Mouse (Mus musculus): ENCODE results near the gene Uroc1. TPM values are rescaled to one million over a fixed set of nuclear protein-coding genes. Genes with fewer than 3 reads are reported as not detected.

The Uroc1 gene
- polyA plus RNA-seq (2015; fragmentation: Nextera tagmentation; extraction: Ambion mirVana), result 0.38 and 0.69 TPM in 2 replicates

DNA sequence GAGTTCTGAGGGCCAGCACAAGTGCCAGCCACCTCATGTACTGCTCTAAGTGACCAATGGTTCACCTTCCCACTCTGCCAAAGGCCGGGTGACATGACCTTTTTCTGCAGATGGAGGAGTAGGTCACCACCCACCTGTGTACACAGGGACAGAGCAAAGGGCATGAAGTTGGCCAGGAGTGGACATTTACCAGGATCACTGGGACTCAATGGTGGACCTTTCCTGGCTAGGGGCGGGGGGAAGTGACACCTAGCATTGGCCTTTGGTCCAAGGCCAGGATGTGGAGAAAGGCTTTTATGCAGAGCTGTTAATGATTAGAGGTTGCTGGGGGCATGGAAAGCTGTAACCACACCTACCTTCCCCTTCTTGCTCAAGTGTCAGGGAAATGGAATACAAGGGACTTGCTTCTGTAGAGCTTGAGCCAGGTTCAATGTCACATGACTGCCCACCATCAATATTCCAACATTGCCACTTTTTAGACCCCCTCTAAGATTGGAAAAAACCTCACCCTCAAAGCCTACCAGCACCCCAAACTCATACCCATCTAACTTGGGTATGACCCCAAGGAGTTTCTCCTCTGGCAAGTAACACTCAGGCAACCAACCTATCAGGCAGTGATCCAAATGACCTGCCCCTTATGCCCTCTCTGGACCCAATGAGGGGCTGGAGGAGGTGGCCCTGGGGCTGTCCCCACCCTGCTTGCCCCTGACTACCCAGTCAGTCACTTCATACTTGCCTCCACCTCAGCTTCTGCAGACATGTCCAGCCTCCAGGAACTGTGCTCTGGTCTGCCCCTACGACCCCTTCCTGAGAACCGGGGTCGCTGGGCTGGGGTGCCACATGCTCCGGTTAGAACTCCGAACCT lies at the start of gene Uroc1:
TSS of gene Uroc1 (plus strand) at position 724 of the 865 bp plus-strand sequence.
- H3K9ac ChIP-seq (ENCODE audit: low read depth, low read length), result no peak within 1 kb of the TSS
- peak; percentile 16 for DNase-seq (ENCODE audit: low spot score)
- no peak within 1 kb of the TSS for H3K4me2 ChIP-seq (ENCODE audit: low read length)
- no peaks in the 10 kb centered on the region for H3K9me3 ChIP-seq (replicated peaks; ENCODE audit: low read length)
- WGBS, result 84% methylated on average over 7 of the region's 7 CpGs
- no peak within 1 kb of the TSS for H3K27ac ChIP-seq
- no peaks in the 10 kb centered on the region for H3K36me3 ChIP-seq (ENCODE audit: insufficient read depth, low read length)
- no peak within 1 kb of the TSS for H3K4me3 ChIP-seq (replicated peaks; ENCODE audit: low read depth, low read length)
- peak; percentile 63; the same call in 1 of the 2 replicates for ATAC-seq (replicated peaks; ENCODE audit: low FRiP score, low read depth)
- TF ChIP-seq CTCF (IDR thresholded peaks at IDR 0.05; ENCODE audit: low read depth), result no peak
- no peaks in the 10 kb centered on the region for H3K27me3 ChIP-seq (ENCODE audit: insufficient read depth, low read length)
- H3K4me1 ChIP-seq (replicated peaks; ENCODE audit: insufficient read depth, low read length), result no peaks in the 10 kb centered on the region

DNA sequence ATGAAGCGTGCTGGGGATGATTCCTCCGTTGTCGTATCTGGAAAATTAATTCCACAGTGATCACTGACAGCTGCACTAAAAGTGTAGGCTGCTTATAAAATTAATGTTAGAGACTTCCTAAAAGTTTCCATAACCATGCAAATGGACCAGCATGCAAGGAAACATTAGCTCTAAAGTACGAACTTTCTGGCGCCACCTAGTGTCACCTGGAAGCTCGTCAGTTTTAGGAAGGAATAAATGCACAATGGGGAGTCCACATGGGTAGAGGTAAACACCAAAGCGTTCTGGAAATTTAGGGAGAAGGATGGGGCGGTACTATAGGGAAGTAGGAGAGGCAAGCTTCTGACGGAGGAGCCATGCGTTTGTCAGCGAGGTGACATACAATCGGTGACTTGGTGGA lies 44.8 kb upstream of the Uroc1 start:
- H3K36me3 ChIP-seq (ENCODE audit: insufficient read depth, low read length), result no peaks in the 10 kb centered on the region
- peak; percentile 66 for TF ChIP-seq CTCF (IDR thresholded peaks at IDR 0.05; ENCODE audit: low read depth)
- H3K4me3 ChIP-seq (replicated peaks; ENCODE audit: low read depth, low read length), result no peak overlapping the region
- H3K9me3 ChIP-seq (replicated peaks; ENCODE audit: low read length), result no peaks in the 10 kb centered on the region
- H3K27me3 ChIP-seq (ENCODE audit: insufficient read depth, low read length), result no peaks in the 10 kb centered on the region
- 54% methylated on average over 12 of the region's 12 CpGs for WGBS
- DNase-seq (ENCODE audit: low spot score) (peak; percentile 38), ATAC-seq (replicated peaks; ENCODE audit: low FRiP score, low read depth) (no peak)
- no peak overlapping the region for H3K27ac ChIP-seq
- H3K4me2 ChIP-seq (ENCODE audit: low read length), result no peak overlapping the region
- no peak overlapping the region for H3K9ac ChIP-seq (ENCODE audit: low read depth, low read length)
- no peaks in the 10 kb centered on the region for H3K4me1 ChIP-seq (replicated peaks; ENCODE audit: insufficient read depth, low read length)

DNA sequence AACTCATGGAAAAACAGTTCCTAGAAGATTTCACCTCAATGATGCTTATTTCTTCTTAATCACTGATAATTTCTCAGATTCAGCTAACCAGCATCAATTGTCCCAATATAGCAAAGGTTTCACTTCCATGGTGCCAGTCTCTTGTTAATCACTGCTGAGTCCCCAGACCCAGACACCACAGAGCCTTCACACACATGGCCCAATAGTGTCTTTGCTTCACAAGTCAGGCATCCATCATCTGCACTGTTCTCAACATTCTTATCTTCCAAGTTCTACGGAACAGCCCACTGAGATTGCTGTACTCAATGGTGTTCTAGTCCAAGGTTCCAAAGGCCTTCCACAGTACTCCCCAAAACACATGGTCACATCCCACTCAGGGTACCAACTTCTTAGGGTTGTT lies 32.2 kb upstream of the Uroc1 start, which contains the start of gene BC048671:
TSS of gene BC048671 (plus strand) at position 301 of the 400 bp plus-strand sequence.
- no peak within 1 kb of the TSS for H3K4me3 ChIP-seq (replicated peaks; ENCODE audit: low read depth, low read length)
- no peaks in the 10 kb centered on the region for H3K9me3 ChIP-seq (replicated peaks; ENCODE audit: low read length)
- no peaks in the 10 kb centered on the region for H3K4me1 ChIP-seq (replicated peaks; ENCODE audit: insufficient read depth, low read length)
- no peaks in the 10 kb centered on the region for H3K27me3 ChIP-seq (ENCODE audit: insufficient read depth, low read length)
- ATAC-seq (replicated peaks; ENCODE audit: low FRiP score, low read depth) (no peak), DNase-seq (ENCODE audit: low spot score) (no peak)
- H3K4me2 ChIP-seq (ENCODE audit: low read length), result no peak within 1 kb of the TSS
- no peak for TF ChIP-seq CTCF (IDR thresholded peaks at IDR 0.05; ENCODE audit: low read depth)
- H3K9ac ChIP-seq (ENCODE audit: low read depth, low read length), result no peak within 1 kb of the TSS
- H3K27ac ChIP-seq, result no peak within 1 kb of the TSS
- WGBS, result 85% methylated on average over 1 of the region's 1 CpGs
- no peaks in the 10 kb centered on the region for H3K36me3 ChIP-seq (ENCODE audit: insufficient read depth, low read length)

DNA sequence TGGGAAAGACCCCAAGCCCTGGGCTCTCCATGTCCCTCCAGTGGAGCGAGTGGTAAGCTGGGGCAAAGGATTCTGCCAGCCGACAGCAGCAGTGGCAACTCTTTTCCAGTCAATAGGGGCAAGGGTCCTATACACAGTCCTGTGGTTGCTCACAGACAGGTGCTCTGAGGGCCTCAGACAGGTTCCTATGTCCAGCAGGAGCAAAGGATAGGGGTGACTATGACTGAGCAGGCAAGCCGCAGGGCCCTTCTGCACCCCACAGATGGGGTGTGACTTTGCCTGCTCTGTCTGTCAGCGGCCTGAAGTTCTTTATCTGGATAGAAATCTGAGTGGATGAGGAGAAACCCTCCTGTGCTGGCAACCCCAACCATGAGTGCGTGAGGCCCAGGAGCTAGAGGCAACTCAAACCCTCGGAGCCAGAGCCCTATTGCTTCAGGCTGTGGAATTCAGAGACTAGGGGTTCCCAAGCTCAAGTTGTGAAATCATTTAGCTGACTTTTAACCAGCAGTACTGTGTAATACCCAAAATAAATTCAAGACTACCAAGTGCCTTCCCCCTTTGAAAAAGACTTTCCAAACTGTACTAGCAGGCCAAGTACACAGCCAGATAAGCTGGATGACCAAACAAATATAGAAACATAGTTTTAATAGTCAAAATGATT lies 26.6 kb upstream of the Uroc1 start:
- Histone ChIP-seq H3K9me3 (replicated peaks; ENCODE audit: low read length) (no peaks in the 10 kb centered on the region), H3K27ac (no peak overlapping the region), H3K36me3 (ENCODE audit: insufficient read depth, low read length) (no peaks in the 10 kb centered on the region), H3K9ac (ENCODE audit: low read depth, low read length) (no peak overlapping the region), H3K27me3 (ENCODE audit: insufficient read depth, low read length) (no peaks in the 10 kb centered on the region), H3K4me1 (replicated peaks; ENCODE audit: insufficient read depth, low read length) (no peaks in the 10 kb centered on the region), H3K4me3 (replicated peaks; ENCODE audit: low read depth, low read length) (no peak overlapping the region), H3K4me2 (ENCODE audit: low read length) (no peak overlapping the region)
- DNase-seq (ENCODE audit: low spot score) (no peak), ATAC-seq (replicated peaks; ENCODE audit: low FRiP score, low read depth) (no peak)
- no peak for TF ChIP-seq CTCF (IDR thresholded peaks at IDR 0.05; ENCODE audit: low read depth)
- WGBS, result 73% methylated on average over 6 of the region's 6 CpGs

DNA sequence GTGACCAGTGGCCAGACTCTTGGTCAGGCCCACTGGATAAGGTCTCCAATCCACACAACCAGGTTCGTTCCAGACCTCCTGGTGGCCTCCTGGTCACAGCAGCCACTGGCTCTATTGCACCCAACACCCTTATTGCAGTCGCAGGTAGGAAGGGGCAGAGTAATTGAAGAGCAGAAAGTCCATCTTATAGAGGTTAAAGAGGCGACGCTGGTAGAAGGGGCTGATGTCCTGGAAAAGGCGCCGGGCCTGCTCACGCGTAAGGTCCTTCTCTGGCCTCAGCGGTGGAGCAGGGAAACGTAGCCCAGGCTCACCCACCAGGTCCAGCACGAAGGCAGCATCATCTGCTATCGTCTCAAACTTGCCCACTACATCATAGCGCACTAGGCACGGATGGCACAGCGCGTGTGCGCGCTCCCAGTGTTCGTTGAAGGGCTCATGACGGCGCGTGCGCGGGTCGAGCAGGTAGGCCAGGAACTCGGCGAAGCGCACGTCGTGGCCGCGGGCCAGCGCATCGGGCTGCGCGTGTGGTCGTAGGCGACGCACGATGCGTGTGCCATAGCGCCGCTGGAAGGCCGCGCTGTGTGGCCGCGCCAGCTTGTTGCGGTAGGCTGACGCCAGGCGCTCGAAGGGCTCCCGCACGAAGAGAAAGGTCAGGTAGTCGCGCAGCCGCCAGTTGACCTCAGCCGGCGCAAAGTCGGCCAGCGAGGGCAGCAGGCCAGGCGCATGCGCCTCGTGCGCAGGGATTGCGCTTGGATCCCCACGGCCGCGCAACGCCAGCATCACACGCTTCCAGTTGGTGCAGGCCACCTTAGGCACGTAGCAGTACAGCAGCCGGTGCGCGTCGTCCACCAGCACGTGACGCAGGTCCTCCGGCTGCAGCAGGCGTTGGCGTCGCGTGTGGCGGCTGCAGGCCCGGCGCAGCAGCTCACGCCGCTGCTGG lies 24.0 kb upstream of the Uroc1 start:
- H3K27ac ChIP-seq, result no peak overlapping the region
- no peaks in the 10 kb centered on the region for H3K36me3 ChIP-seq (ENCODE audit: insufficient read depth, low read length)
- ATAC-seq (replicated peaks; ENCODE audit: low FRiP score, low read depth) (peak; percentile 52; the same call in 1 of the 2 replicates), DNase-seq (ENCODE audit: low spot score) (no peak)
- no peaks in the 10 kb centered on the region for H3K9me3 ChIP-seq (replicated peaks; ENCODE audit: low read length)
- H3K9ac ChIP-seq (ENCODE audit: low read depth, low read length), result no peak overlapping the region
- H3K4me2 ChIP-seq (ENCODE audit: low read length), result no peak overlapping the region
- H3K4me1 ChIP-seq (replicated peaks; ENCODE audit: insufficient read depth, low read length), result no peaks in the 10 kb centered on the region
- H3K4me3 ChIP-seq (replicated peaks; ENCODE audit: low read depth, low read length), result no peak overlapping the region
- no peak for TF ChIP-seq CTCF (IDR thresholded peaks at IDR 0.05; ENCODE audit: low read depth)
- 89% methylated on average over 87 of the region's 87 CpGs for WGBS
- H3K27me3 ChIP-seq (ENCODE audit: insufficient read depth, low read length), result no peaks in the 10 kb centered on the region

DNA sequence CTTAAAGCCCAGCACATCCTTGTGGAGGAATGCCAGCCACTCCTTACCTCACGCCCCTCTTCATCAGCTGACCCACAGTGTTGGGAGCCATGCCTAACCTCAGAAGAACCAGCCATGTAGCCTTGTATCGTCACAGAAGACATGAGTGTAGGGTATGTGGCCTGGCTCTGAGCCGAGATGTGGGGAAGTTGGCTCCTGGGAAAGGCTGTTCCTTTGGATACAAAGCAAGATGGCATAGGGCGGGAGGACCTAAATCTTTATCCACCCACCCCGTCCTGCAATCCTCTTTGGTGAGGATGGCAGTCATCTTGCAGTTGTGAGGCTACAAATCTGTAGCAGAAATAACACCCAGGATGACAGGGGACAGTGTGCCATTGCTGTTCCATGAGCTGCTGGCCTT lies 17.1 kb upstream of the Uroc1 start:
- H3K9me3 ChIP-seq (replicated peaks; ENCODE audit: low read length), result no peaks in the 10 kb centered on the region
- H3K9ac ChIP-seq (ENCODE audit: low read depth, low read length), result no peak overlapping the region
- ATAC-seq (replicated peaks; ENCODE audit: low FRiP score, low read depth) (no peak), DNase-seq (ENCODE audit: low spot score) (no peak)
- no peak overlapping the region for H3K4me2 ChIP-seq (ENCODE audit: low read length)
- TF ChIP-seq CTCF (IDR thresholded peaks at IDR 0.05; ENCODE audit: low read depth), result no peak
- H3K27ac ChIP-seq, result no peak overlapping the region
- WGBS, result 87% methylated on average over 5 of the region's 5 CpGs
- H3K4me3 ChIP-seq (replicated peaks; ENCODE audit: low read depth, low read length), result no peak overlapping the region
- H3K36me3 ChIP-seq (ENCODE audit: insufficient read depth, low read length), result no peaks in the 10 kb centered on the region
- H3K4me1 ChIP-seq (replicated peaks; ENCODE audit: insufficient read depth, low read length), result no peaks in the 10 kb centered on the region
- H3K27me3 ChIP-seq (ENCODE audit: insufficient read depth, low read length), result no peaks in the 10 kb centered on the region
